12 mouse cellular contexts compared by ENCODE assay signal in genomic region chr11:116095573-116095972, GRCm38 (mm10). TPM values are rescaled to one million over a fixed set of nuclear protein-coding genes. Genes with fewer than 3 reads are reported as not detected.
DNase-seq lines count a peak whose midpoint lies in the region; ATAC-seq and TF ChIP-seq lines count a peak whose summit lies in the region.
"Had no signal": no experiment of that assay in that cellular context is flagged by ENCODE, and none has a peak within 500 bp of the region (broad histone marks: within the 10 kb centered on the region; RNA-seq: fewer than 3 reads in every experiment).

No protein-coding gene starts in this region.

- intact Hi-C loops in left cerebral cortex, postnatal 36 days (cut with DNase I): no loop called here

- no peak for ATAC-seq in stomach, embryonic 15.5 days (ENCODE audit: insufficient read depth, low FRiP score, low read depth)
- no peak for ATAC-seq in stomach, postnatal 0 days (ENCODE audit: low FRiP score, low TSS enrichment)
- no peak for ATAC-seq in stomach, embryonic 16.5 days (ENCODE audit: insufficient read depth, low FRiP score)
- no peak for ATAC-seq in monocyte, adult 5-6 weeks (replicated peaks; ENCODE audit: insufficient number of reproducible peaks, low FRiP score, low TSS enrichment, poor library complexity, severe bottlenecking)

- H3K4me2 ChIP-seq in stomach, embryonic 15.5 days: no peak overlapping the region
- no peak overlapping the region for H3K4me2 ChIP-seq in stomach, postnatal 0 days (replicated peaks; ENCODE audit: low read depth)
- H3K4me2 ChIP-seq in stomach, embryonic 16.5 days (ENCODE audit: low read depth, low read length): no peak overlapping the region
- H3K4me2 ChIP-seq: embryonic facial prominence, embryonic 15.5 days had no signal

- peaks cover 20% of the 10 kb centered on the region for H3K4me1 ChIP-seq in stomach, embryonic 15.5 days
- H3K4me1 ChIP-seq in stomach, postnatal 0 days (replicated peaks; ENCODE audit: control insufficient read depth, insufficient read depth): peaks cover 10% of the 10 kb centered on the region
- H3K4me1 ChIP-seq in heart, embryonic 10.5 days: peaks cover 32% of the 10 kb centered on the region
- peaks cover 21% of the 10 kb centered on the region for H3K4me1 ChIP-seq in stomach, embryonic 16.5 days (ENCODE audit: control insufficient read depth, insufficient read depth, low read length)

- 65% methylated on average over 3 of the region's 3 CpGs for WGBS in stomach, embryonic 15.5 days
- WGBS in stomach, postnatal 0 days: 43% methylated on average over 3 of the region's 3 CpGs
- WGBS in heart, embryonic 10.5 days: 58% methylated on average over 3 of the region's 3 CpGs
- 47% methylated on average over 3 of the region's 3 CpGs for WGBS in stomach, embryonic 16.5 days

- no peak for DNase-seq in stomach, postnatal 0 days (ENCODE audit: low spot score)
- no peak for DNase-seq in heart, embryonic 10.5 days (ENCODE audit: low spot score)
- DNase-seq in kidney, postnatal 10 days: peak; percentile 80
- no peak for DNase-seq in layer of hippocampus, adult 9-10 months (ENCODE audit: low spot score)
- no peak for DNase-seq in left cerebral cortex, postnatal 36 days (ENCODE audit: low spot score in 2 of 2)
- DNase-seq: layer of hippocampus, postnatal 36 days; thymus, postnatal 4 days had no signal

- H3K36me3 ChIP-seq in stomach, embryonic 15.5 days: no peaks in the 10 kb centered on the region
- H3K36me3 ChIP-seq in stomach, postnatal 0 days (ENCODE audit: control insufficient read depth, insufficient read depth, low read length): no peaks in the 10 kb centered on the region
- H3K36me3 ChIP-seq in heart, embryonic 10.5 days: 0 out of 2 replicates have a peak, but pooled peaks cover 3% of the 10 kb centered on the region
- H3K36me3 ChIP-seq in stomach, embryonic 16.5 days (ENCODE audit: control insufficient read depth, insufficient read depth, low read length): no peaks in the 10 kb centered on the region
- H3K36me3 ChIP-seq: embryonic facial prominence, embryonic 15.5 days had no signal

- H3K4me3 ChIP-seq in stomach, embryonic 15.5 days (replicated peaks): no peak overlapping the region
- no peak overlapping the region for H3K4me3 ChIP-seq in stomach, postnatal 0 days (ENCODE audit: low read depth, low read length)
- no peak overlapping the region for H3K4me3 ChIP-seq in heart, embryonic 10.5 days
- no peak overlapping the region for H3K4me3 ChIP-seq in stomach, embryonic 16.5 days (replicated peaks; ENCODE audit: low read length)
- H3K4me3 ChIP-seq: embryonic facial prominence, embryonic 15.5 days had no signal

- no peaks in the 10 kb centered on the region for H3K9me3 ChIP-seq in stomach, embryonic 15.5 days
- H3K9me3 ChIP-seq in stomach, postnatal 0 days (ENCODE audit: control insufficient read depth, low read length): no peaks in the 10 kb centered on the region
- H3K9me3 ChIP-seq in heart, embryonic 10.5 days: no peaks in the 10 kb centered on the region
- H3K9me3 ChIP-seq in stomach, embryonic 16.5 days (replicated peaks; ENCODE audit: control insufficient read depth, low read length): no peaks in the 10 kb centered on the region
- H3K9me3 ChIP-seq: embryonic facial prominence, embryonic 15.5 days had no signal

- peak overlapping the region; percentile 5; the same call in 1 of the 2 replicates for H3K27ac ChIP-seq in stomach, embryonic 15.5 days
- H3K27ac ChIP-seq in stomach, postnatal 0 days (replicated peaks): no peak overlapping the region
- H3K27ac ChIP-seq in heart, embryonic 10.5 days: 0 out of 2 replicates have a peak overlapping the region, but pooled peaks have one; percentile 26
- peak overlapping the region; percentile 6; the same call in 1 of the 2 replicates for H3K27ac ChIP-seq in stomach, embryonic 16.5 days (ENCODE audit: low read length)
- H3K27ac ChIP-seq: embryonic facial prominence, embryonic 15.5 days had no signal

- no peak overlapping the region for H3K9ac ChIP-seq in stomach, embryonic 15.5 days
- H3K9ac ChIP-seq in stomach, postnatal 0 days (ENCODE audit: low read length): no peak overlapping the region
- H3K9ac ChIP-seq in stomach, embryonic 16.5 days (ENCODE audit: low read length): no peak overlapping the region
- H3K9ac ChIP-seq: embryonic facial prominence, embryonic 15.5 days had no signal

- TF ChIP-seq CTCF in stomach, postnatal 0 days (IDR thresholded peaks at IDR 0.05; ENCODE audit: low read depth): no peak

- H3K27me3 ChIP-seq in stomach, embryonic 15.5 days (replicated peaks): no peaks in the 10 kb centered on the region
- H3K27me3 ChIP-seq in stomach, postnatal 0 days (ENCODE audit: control insufficient read depth, insufficient read depth, low read length): no peaks in the 10 kb centered on the region
- no peaks in the 10 kb centered on the region for H3K27me3 ChIP-seq in heart, embryonic 10.5 days (ENCODE audit: insufficient read depth, poor library complexity, severe bottlenecking)
- no peaks in the 10 kb centered on the region for H3K27me3 ChIP-seq in stomach, embryonic 16.5 days (ENCODE audit: control insufficient read depth, insufficient read depth, low read length)
- H3K27me3 ChIP-seq: embryonic facial prominence, embryonic 15.5 days had no signal

- no peak for TF ChIP-seq EP300 in stomach, postnatal 0 days (optimal IDR thresholded peaks at IDR 0.05)

RNA-seq across cellular contexts. Expression of gene Wbp2, which starts 8.8 kb away (rescaled TPM):
- polyA plus RNA-seq in stomach, embryonic 15.5 days (2015; fragmentation: Nextera tagmentation; extraction: Ambion mirVana): 70.4 and 77.6 TPM in 2 replicates
- 71.0 and 89.6 TPM in 2 replicates for polyA plus RNA-seq in stomach, postnatal 0 days (2015; fragmentation: Nextera tagmentation; extraction: Ambion mirVana)
- polyA plus RNA-seq in heart, embryonic 10.5 days (2016; fragmentation: Nextera tagmentation; extraction: Ambion mirVana): 122 and 158 TPM in 2 replicates
- polyA plus RNA-seq in stomach, embryonic 16.5 days (2015; fragmentation: Nextera tagmentation; extraction: Ambion mirVana): 81.8 and 98.6 TPM in 2 replicates
- total RNA-seq in left cerebral cortex, postnatal 36 days (2021): 100 to 1,000 TPM; 388 to 420 TPM
- 59.0 to 73.8 TPM (median 62.7 TPM) in 3 replicates for total RNA-seq in monocyte, adult 5-6 weeks (2017)

RNA-seq across cellular contexts. Expression of gene Unc13d, which starts 17.8 kb away (rescaled TPM):
- 6.5 and 8.0 TPM in 2 replicates for polyA plus RNA-seq in stomach, embryonic 15.5 days (2015; fragmentation: Nextera tagmentation; extraction: Ambion mirVana)
- polyA plus RNA-seq in stomach, postnatal 0 days (2015; fragmentation: Nextera tagmentation; extraction: Ambion mirVana): 2.3 and 2.8 TPM in 2 replicates
- 6.1 and 7.2 TPM in 2 replicates for polyA plus RNA-seq in heart, embryonic 10.5 days (2016; fragmentation: Nextera tagmentation; extraction: Ambion mirVana)
- 8.3 and 9.9 TPM in 2 replicates for polyA plus RNA-seq in stomach, embryonic 16.5 days (2015; fragmentation: Nextera tagmentation; extraction: Ambion mirVana)
- 1 to 10 TPM in 1 of 2 experiments, under 1 TPM in 1; 0.93 to 1.0 TPM for total RNA-seq in left cerebral cortex, postnatal 36 days (2021)
- 27.7 to 53.1 TPM (median 29.1 TPM) in 3 replicates for total RNA-seq in monocyte, adult 5-6 weeks (2017)

RNA-seq across cellular contexts. Expression of gene Trim47, which starts 31.4 kb away (rescaled TPM):
- polyA plus RNA-seq in stomach, embryonic 15.5 days (2015; fragmentation: Nextera tagmentation; extraction: Ambion mirVana): 27.6 and 30.9 TPM in 2 replicates
- 33.8 and 34.6 TPM in 2 replicates for polyA plus RNA-seq in stomach, postnatal 0 days (2015; fragmentation: Nextera tagmentation; extraction: Ambion mirVana)
- 25.9 and 38.7 TPM in 2 replicates for polyA plus RNA-seq in heart, embryonic 10.5 days (2016; fragmentation: Nextera tagmentation; extraction: Ambion mirVana)
- polyA plus RNA-seq in stomach, embryonic 16.5 days (2015; fragmentation: Nextera tagmentation; extraction: Ambion mirVana): 22.7 and 23.1 TPM in 2 replicates
- total RNA-seq in left cerebral cortex, postnatal 36 days (2021): 1 to 10 TPM; 7.0 to 9.6 TPM
- not detected in 3 replicates for total RNA-seq in monocyte, adult 5-6 weeks (2017)
- polyA plus RNA-seq: G1E had no signal

RNA-seq across cellular contexts. Expression of gene Trim65, which starts 35.4 kb away (rescaled TPM):
- 5.7 and 6.5 TPM in 2 replicates for polyA plus RNA-seq in stomach, embryonic 15.5 days (2015; fragmentation: Nextera tagmentation; extraction: Ambion mirVana)
- 3.3 and 4.1 TPM in 2 replicates for polyA plus RNA-seq in stomach, postnatal 0 days (2015; fragmentation: Nextera tagmentation; extraction: Ambion mirVana)
- polyA plus RNA-seq in heart, embryonic 10.5 days (2016; fragmentation: Nextera tagmentation; extraction: Ambion mirVana): 3.6 and 3.8 TPM in 2 replicates
- 6.2 and 8.0 TPM in 2 replicates for polyA plus RNA-seq in stomach, embryonic 16.5 days (2015; fragmentation: Nextera tagmentation; extraction: Ambion mirVana)
- 1 to 10 TPM; 7.2 to 8.4 TPM for total RNA-seq in left cerebral cortex, postnatal 36 days (2021)
- 13.9 to 23.1 TPM (median 20.1 TPM) in 3 replicates for total RNA-seq in monocyte, adult 5-6 weeks (2017)
- polyA plus RNA-seq: G1E had no signal

RNA-seq across cellular contexts. Expression of gene Mrpl38, which starts 43.1 kb away (rescaled TPM):
- polyA plus RNA-seq in stomach, embryonic 15.5 days (2015; fragmentation: Nextera tagmentation; extraction: Ambion mirVana): 94.8 and 102 TPM in 2 replicates
- 49.5 and 50.2 TPM in 2 replicates for polyA plus RNA-seq in stomach, postnatal 0 days (2015; fragmentation: Nextera tagmentation; extraction: Ambion mirVana)
- 112 and 127 TPM in 2 replicates for polyA plus RNA-seq in heart, embryonic 10.5 days (2016; fragmentation: Nextera tagmentation; extraction: Ambion mirVana)
- 83.5 and 87.0 TPM in 2 replicates for polyA plus RNA-seq in stomach, embryonic 16.5 days (2015; fragmentation: Nextera tagmentation; extraction: Ambion mirVana)
- total RNA-seq in left cerebral cortex, postnatal 36 days (2021): 10 to 100 TPM; 58.3 to 62.1 TPM
- total RNA-seq in monocyte, adult 5-6 weeks (2017): 10.7 to 28.4 TPM (median 15.3 TPM) in 3 replicates
